Mouse (Mus musculus) CD4-positive, CD25-positive, alpha-beta regulatory T cell, adult 2 months (primary cell): Measurements from ENCODE around the gene 1700029H14Rik.

ENCODE experiments used
- DNase-seq: peaks from one replicate; pipeline ENCODE4 v3.0.0-alpha.2; 2012; ENCODE audit warnings: low read depth, low spot score

1700029H14Rik gene

DNA sequence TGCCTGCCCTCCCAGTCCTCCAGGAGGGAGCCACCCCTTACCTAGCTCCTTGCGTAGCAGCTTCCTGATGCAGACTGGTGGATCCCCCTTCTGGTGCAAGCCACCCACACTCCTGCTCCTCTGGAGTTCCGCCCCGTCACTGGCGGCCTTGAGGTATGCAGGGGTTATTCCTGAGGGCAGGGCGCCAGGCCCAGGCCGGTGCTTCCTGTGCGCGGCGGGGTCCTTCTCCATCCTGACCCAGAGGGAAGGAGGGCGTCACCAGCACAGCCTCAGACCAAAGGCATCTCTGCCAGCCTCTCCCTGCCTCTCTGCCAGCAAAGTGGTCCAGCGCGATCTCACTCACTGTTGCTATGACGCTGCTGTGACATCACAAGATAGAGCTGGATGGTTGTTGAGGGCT is at the start of gene 1700029H14Rik:
Gene 1700029H14Rik (minus strand): TSS at position 344 of the 400 bp plus-strand sequence.
- DNase-seq, result no peak

DNA sequence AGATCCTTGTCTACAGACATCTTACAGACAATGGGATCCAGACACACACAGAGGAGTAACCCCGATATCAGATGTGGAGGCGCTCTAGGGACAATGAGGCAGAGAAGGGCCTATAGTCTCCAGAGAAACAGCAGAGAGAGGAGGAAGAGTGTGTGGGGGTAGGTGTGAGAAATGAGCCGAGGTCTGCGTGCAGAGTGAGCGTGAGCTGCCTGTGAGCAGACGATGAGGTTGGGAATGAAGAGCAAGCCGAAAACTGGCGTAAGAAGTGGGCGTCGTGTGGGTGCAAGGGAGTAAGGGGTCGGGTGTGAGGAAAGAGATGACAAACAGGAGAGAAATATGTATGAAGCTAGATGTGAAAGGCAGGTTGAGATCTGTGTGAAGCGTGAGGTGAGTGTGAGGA is 49.4 kb upstream of the 1700029H14Rik start:
- no peak for DNase-seq

DNA sequence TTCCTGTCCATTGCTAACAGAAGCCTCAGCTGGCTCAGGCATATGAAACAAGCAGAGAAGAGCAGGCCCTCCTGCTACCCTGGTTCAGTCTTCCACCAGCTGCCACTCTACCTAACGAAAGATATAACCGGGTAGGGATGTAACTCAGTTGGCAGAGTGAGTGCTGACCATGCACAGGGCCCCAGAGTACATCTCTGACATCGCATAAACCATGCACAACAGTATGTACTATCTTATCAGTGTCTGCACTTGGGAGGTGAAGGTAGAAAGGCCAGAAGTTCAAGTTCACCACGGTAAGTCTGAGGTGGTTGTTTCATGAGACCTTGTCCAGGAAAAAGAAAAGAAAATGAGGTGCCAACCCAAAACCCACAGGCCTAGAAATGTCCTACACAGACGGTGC is 47.7 kb upstream of the 1700029H14Rik start:
- no peak for DNase-seq

- DNase-seq, result no peak
Measured at GRCm38 (mm10) chr8:13608946-13609345, 46.7 kb upstream of the 1700029H14Rik start.

GRCm38 (mm10) chr8:13605920-13606480 is 43.7 kb upstream of the 1700029H14Rik start:
- no peak for DNase-seq

- peak; percentile 80 for DNase-seq
Measured at GRCm38 (mm10) chr8:13602621-13603020, 40.4 kb upstream of the 1700029H14Rik start.

GRCm38 (mm10) chr8:13601166-13601565 is 38.9 kb upstream of the 1700029H14Rik start:
- peak; percentile 84 for DNase-seq

GRCm38 (mm10) chr8:13600716-13601115 is 38.5 kb upstream of the 1700029H14Rik start:
- peak; percentile 49 for DNase-seq

GRCm38 (mm10) chr8:13600204-13600603 is 37.9 kb upstream of the 1700029H14Rik start:
- DNase-seq, result peak; percentile 78

DNA sequence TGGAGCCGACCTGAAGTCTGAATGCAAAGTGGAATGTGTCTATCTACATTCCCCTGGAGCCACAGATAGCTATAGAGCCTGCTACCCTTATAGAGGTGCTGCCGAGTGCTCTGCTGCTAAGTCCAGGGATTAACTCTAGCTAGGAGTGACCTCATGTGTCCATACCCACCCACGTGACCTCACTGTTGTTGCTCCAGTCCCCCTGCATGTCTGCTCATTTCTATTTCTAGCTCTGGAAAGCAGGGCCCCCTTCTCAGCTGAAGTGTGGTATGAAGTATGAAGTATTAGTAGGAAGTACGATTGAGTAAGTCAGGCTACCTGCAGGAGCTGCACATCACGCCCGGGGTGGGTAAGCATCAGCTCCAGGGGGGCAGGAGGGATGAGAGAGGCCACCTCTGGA is 35.5 kb upstream of the 1700029H14Rik start:
- no peak for DNase-seq

- peak; percentile 55 for DNase-seq
Measured at GRCm38 (mm10) chr8:13595861-13596260, 33.6 kb upstream of the 1700029H14Rik start.

DNA sequence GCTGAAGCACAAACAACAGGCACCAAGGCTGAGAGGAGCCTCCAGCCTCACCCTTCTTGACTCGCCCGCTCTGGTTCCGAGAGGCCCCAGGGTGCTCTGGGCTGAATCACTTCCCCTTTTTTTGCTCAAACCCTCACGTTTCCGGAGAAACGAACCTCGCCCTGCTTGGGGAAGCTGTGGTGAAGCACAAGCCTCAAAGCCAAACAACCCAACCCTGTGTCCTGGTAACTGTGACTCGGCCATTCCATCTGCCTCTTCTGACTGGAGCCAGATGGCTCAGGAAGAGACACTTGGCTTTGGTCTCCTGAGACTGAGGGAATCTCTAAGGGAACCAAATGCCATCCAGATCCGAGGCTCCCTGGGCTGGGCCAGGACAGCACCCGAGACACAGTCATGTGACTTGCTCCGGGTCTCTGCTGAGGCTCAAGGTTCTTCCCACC is 32.6 kb upstream of the 1700029H14Rik start:
- DNase-seq, result peak; percentile 72

DNA sequence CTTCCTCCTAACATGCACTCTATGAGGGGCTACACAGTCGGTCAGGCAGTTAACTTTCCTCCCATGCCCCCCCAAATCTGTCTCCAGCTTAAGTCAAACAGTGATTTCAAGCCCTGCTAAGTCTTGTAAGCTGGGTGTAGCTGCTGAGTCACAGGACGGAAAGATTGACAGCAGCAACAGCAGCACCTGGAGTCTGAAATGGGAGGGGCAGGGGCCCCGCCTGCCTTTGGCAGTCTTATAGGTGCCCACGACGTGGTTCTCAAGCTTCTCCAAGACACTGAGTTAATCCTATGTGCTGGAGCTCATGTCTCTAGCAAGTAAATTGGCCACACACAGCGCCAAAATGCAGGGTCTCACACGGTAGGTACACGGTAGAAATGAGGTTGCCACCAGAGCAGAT is 31.1 kb upstream of the 1700029H14Rik start:
- peak; percentile 37 for DNase-seq

DNA sequence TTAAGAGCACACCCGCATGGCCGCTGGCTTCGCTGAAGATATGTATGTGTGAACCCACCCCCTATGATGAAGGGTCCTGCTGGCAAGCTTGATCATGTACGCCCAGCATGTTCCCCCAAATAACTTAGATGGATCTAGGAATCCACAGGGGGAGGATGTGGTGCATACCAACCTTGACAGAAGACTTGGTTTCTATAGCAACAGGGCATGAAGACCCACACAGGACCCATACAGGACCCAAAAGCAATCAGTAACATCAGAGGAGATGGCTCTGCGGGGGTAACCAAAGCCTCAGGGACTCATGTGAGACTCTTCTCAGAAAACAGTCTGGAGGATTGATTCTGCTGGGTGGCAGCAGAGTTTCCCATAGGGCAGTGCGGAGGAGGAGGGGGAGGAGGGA is 29.0 kb upstream of the 1700029H14Rik start:
- no peak for DNase-seq

GRCm38 (mm10) chr8:13589071-13589470 is 26.8 kb upstream of the 1700029H14Rik start:
- no peak for DNase-seq

DNA sequence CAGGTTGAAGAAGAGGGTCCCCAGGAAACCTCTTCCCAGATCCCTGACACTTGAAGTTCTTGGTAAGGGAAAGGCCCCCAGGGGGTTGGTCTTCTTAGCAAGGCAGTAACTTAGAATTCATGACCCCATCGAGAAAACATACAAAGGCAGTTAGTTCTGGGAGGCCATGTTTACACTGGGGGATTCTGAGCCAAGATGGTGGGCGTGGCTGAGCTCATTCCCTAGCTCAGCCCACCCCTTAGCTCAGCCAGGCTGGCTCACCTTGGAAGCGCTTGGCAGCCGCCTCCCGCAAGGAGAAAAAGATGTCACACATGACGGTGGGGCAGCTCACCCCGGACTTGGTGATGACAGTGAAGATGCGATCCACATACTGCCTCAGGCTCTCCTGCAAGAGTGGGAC is 22.4 kb upstream of the 1700029H14Rik start:
- no peak for DNase-seq

DNA sequence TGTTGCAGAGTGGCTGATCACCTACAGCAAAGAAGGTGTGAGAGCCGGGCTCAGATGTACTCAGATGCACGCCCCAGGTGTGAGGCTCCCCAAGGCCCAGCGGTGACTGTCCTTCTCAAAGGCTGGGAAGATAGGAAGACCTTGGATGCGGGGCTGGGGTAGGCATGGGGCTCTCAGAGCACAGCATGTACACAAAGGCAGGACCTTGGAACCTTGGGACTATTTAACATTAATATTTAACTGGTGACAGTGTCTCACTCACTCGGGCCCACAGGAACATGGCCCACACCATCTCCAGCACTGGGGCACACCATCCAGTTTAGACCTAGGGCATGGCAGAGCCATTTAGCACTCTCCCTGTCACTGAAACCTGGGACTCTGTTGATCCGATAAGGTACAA is 15.6 kb upstream of the 1700029H14Rik start:
- no peak for DNase-seq

DNA sequence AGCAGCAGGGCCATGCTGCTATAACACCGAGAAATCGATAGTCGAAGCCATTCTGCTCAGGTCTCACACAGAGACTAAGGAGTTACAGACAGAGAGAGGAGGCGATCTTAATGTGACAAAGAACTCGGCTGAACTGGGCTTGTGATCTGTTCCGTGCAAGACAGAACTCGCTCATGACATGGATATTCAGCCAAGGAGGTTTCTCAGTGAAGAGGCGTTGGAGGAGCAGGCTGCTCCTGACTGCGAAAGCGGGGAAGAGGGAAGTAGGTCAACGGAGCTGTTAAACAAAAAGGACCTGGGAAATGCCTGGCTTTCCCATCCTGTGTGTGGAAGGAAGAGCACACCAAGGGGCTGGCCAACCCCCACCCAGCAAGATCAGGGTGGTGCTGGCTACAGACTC is 9.7 kb upstream of the 1700029H14Rik start:
- no peak for DNase-seq

DNA sequence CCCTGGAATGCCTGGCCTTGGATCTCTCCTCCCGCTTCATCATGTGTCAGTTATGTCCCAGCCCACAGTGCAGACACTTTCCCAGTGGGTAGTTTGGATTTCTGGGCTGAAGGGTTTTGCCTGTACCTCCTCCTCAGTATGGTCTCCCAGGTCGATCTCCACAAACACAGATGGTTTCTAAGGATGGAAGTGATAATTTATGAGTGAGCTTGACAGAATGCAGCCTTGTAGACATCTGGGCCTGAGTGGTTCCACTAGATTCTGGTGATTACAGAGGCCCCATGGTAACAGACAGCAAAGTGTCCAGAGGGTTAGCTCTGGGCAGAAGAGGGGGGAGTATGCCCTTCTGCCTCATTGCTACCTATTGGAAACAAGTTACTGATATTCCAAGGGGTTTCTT is 4.7 kb downstream of the 1700029H14Rik start:
- no peak for DNase-seq

GRCm38 (mm10) chr8:13551574-13551830 is 10.8 kb downstream of the 1700029H14Rik start:
- DNase-seq, result no peak

DNA sequence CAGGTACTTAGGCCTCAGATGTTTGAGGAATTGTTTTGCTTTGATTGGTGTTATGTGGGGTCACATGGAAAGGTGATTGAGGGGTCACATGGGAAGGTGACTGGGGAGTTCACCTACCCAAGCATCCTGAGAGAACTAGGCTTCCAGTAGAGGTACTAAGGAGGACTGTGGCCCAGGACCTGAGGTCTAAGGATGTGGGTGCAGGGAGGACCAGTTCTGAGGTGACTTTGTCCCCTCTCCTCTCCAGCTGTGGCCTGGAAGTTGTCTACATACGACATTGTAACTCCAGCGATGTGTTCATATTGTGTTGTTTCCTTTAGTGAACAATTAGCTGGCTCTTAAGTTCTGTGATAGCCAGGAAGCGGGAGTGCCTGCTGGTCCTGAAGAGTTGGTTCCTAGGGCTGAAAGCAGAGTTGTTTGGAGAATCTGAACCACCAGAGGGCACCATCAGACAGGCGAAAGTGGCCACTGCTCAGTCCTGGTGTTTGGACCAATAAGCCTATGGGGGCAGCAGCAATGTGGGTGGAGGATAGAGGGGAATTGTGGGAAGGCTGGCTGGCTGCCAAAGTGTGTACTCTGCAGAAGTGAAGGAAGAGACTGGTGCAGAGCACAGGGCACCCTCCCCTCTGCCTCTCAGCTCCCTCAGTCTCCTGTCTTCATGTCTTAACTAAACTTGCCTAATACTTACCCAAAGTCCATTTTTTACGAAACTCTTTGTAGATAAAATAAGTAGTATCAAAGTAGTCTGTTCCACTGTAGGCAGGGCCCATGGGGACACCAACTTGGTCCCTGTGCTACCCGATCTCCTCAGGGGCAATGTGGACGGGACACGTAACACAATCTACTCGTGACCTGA is 11.3 kb downstream of the 1700029H14Rik start:
- peak; percentile 86 for DNase-seq

DNA sequence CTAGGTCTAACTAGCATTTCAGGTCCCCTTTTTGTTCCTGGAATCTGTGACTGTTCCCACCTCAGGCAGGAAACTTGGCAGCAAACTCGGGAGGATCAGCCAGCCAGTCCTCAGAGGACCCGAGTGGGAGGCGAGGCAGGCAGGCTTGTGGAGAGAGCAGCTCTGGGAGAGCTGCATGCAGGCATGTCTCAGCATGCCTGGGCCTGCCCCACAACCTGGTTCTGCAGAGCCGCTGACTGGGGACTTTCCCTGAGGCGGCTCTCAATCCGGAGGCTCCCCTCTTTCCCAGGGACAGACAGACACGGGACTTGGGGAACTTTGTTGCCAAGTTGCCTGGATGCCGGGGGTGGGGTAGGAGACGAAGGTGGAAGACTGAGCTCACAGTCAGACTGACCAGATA is 13.4 kb downstream of the 1700029H14Rik start:
- DNase-seq, result no peak

DNA sequence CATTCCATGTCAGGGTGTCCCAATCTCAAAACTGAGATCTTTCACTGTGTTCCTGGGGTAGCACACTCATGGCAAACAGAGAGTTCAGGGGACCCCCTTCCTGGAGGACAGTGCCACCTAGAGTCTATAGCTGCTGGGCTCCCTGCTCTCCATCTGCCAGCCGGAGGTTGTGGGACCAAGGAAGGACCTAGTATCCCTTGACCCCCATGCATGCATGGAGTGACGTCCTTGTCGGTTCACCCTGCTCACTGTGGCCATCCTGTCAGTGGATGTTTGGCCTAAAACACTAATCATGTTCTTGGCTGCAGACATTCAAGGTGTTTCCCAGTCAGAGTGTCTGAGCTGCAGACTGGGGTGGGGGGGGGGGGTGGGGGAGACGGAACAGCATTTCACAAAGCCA is 14.0 kb downstream of the 1700029H14Rik start:
- no peak for DNase-seq
